Mouse (Mus musculus): Measurements from ENCODE around the gene Zfp69.

Gene Zfp69

DNA sequence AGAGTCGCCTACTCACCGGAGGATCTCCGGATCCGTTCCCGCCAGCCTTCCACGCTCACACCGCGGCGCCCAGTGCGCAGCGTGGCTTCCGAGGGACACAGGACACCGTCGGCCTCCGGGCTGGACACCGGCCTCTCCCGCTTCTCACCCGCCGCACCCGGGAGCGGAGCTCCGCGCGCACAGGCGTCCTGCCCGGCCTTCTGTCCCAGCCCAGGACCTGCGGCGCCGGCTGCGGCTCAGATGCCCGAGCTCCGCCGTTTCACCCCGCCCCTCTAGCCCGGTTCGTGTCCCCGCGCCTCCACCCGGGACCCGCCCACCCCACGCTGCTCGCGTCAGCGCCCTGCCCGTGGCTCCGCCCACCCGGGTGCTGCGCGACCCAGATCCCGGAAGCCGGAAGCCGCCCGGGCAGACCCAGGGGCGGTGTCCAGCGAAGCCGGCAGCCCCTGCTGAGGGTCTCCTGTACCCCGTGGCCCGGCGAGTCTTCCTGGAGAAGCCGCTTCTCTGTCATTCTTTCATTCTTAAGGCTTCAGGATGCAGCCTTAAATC, at the start of gene Zfp69:
Gene Zfp69 (minus strand): TSS at position 272 of the 546 bp plus-strand sequence.
- peak; percentile 94 for DNase-seq

DNA sequence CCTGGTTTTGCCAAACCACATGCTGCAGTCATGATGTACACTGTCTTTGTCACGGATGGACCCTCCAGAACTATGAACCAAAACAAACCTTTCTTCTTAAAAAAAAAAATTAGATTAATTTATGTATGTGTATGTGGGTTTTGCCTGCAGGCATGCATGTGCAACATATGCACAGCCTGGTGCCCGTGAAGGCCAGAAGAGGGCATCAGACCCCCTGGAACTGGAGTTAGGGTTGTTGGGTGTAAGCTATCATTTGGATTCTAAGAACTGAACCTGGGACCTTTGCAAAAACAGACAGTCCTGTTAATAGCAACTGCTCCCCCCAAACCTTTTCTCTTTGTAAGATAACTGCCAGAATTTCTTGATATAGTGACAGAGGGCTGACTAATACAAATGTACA, 49.5 kb upstream of the Zfp69 start:
- DNase-seq = peak; percentile 27

DNA sequence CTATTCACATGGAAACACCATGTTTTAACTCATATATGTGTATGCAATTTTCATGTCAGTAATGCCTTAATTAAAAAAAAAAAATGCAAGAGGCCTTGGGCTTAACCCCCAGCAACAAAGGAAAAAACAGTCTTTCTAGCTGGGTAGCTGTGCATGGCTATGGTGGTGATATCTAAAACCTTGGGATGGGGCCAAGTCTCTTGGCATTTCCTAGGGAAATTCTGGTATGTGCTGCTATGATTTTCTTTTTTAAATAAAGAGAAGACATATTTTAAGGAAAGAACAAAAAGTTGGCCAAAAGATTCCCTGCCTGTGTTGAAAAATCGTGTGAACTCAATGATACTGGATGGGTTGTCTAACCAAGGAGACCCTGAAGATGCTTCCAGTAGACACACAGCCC, 44.4 kb upstream of the Zfp69 start:
- no peak for DNase-seq

GRCm38 (mm10) chr4:120993025-120993424, 41.5 kb upstream of the Zfp69 start:
- DNase-seq = no peak

GRCm38 (mm10) chr4:120992284-120992683, 40.8 kb upstream of the Zfp69 start:
- DNase-seq = no peak

DNA sequence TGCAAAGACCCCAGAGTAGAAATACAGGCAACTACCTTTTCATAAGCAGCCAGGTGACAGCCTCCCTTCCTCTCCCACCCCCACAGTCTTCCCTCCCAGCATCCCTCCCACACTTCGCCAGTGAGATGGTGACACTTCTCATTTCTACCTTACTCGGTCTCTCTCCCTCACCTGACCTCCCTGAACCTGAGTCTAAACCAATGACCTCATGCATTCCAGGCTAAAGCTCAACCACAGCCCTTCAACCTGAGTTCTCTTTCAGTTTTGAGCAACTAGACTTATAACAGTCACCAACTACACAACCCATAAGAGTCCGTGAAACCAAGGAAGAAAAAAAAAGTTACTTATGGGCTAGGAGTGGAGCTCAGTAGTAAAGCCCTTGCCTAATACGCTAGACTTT, 35.8 kb upstream of the Zfp69 start:
- no peak for DNase-seq

- peak; percentile 60 for DNase-seq
Observed at GRCm38 (mm10) chr4:120986446-120986845, 34.9 kb upstream of the Zfp69 start.

DNA sequence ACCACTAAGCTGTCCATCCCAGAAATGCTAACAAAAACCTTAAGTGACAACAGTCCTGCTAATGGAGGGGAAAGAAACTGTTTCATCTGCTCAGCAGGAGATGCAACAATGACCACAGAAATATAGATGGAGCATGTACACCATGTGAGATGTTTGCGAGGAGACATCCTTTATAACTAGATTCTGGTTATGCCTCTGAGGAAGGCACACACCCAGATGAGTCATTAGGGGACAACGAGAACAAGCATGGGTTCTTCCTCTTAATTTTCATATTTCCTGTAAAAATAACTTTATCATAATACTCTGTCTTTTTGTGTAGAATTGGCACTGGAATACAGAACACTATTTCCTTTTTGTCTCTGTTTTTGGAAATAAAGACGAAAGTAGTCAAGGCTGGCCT, 26.7 kb upstream of the Zfp69 start:
- no peak for DNase-seq

- DNase-seq = peak; percentile 69
Observed at GRCm38 (mm10) chr4:120975428-120975734, 23.9 kb upstream of the Zfp69 start.

GRCm38 (mm10) chr4:120974711-120975427, 23.4 kb upstream of the Zfp69 start:
- DNase-seq = peak; percentile 48

GRCm38 (mm10) chr4:120971842-120972241, 20.3 kb upstream of the Zfp69 start:
- DNase-seq = no peak

DNA sequence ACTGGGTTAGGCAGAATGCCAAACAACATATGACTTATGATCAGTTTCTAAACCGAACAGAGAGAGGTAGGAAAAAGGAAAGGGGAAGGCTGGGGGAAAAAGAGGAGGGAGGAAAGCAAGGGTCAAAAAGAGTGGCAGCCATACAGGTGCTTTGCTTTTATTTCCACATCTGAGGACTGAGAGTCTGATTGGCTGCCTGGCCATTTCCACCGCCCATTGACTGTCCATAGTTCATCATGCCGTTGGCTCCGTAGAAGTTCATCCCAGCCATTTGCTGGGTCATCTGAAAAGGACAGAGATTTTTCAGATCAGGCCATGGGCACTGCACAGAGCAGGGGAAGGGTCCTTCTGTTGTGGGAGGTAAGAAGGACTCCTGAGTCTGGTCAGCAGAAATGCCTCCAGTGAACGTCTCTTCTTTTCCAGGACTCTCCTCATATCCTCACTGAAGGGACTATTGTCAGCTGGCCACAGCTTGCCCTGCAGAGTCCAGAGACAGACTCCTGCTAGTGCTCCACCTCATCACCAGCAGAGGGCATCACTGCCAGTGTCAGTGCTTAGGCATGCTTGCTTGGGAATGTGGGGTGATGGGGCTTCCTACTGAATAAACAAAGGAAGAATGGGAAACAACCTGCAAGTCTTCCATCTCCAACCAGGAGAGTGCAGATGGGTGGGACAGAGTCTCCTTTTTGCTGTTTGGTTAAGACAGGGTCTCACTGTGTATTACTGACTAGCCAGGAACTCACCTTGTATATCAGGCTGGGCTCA, 18.1 kb upstream of the Zfp69 start:
- DNase-seq = peak; percentile 56

DNA sequence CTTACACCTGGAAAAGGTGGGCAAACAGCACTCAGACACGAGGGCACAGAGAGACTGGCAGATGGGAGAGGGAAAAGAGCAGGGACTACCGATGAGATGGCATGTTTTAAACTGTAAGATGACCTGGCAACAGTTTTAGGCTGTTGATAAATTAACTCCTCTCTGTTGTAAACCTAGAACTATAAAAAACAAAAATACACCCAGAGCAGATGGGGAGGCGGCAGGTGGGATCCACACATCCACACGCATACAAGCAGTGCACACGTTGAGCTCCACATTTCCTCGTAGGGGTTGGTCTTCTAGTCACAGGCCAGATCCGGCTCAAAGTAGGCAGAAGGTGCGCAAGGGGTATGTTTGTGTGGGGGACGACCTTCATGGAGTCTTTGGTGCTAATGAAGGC, 17.0 kb upstream of the Zfp69 start:
- DNase-seq = no peak

GRCm38 (mm10) chr4:120955586-120955985, 4.1 kb upstream of the Zfp69 start:
- DNase-seq = no peak

- no peak for DNase-seq
Observed at GRCm38 (mm10) chr4:120953667-120954066, 2.2 kb upstream of the Zfp69 start.

DNA sequence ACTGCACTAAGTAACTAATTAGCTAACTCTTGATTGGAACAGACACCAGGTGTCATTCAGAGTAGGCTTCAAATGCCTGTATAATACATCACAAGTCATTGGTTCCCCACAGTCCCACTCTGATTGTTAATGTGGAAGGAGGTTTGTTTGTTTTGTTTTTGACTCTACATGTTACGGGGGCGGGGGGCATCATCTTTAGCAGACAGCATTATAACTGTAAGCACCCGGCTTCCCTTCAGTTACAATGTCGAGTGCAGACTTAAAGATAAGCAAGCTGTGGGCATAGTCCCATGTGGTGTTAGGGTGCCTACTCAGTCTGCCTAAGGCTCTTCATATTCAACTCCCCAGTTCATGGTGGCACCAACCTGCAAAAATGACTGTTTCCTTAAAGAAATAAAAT, 1.5 kb upstream of the Zfp69 start:
- DNase-seq = no peak

DNA sequence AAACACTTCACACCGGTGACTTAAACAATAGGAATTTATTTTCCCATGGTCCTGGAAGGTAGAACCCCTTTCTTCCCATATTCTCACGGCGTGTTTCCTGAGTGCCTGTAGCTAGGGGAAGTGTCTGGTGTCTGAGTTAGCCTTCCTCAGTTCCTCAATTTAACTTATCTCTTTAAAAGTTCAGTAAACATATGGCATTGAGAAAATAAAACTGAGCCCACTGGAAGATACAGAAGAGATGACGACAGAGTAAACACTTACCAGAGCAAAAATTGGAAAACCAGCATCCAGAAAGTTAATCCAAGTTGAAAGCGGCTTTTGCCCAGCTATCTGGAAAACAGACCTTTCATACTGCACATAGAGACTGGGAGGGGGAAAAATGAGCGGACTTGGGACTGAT, 664 bp upstream of the Zfp69 start:
- DNase-seq = peak; percentile 14

DNA sequence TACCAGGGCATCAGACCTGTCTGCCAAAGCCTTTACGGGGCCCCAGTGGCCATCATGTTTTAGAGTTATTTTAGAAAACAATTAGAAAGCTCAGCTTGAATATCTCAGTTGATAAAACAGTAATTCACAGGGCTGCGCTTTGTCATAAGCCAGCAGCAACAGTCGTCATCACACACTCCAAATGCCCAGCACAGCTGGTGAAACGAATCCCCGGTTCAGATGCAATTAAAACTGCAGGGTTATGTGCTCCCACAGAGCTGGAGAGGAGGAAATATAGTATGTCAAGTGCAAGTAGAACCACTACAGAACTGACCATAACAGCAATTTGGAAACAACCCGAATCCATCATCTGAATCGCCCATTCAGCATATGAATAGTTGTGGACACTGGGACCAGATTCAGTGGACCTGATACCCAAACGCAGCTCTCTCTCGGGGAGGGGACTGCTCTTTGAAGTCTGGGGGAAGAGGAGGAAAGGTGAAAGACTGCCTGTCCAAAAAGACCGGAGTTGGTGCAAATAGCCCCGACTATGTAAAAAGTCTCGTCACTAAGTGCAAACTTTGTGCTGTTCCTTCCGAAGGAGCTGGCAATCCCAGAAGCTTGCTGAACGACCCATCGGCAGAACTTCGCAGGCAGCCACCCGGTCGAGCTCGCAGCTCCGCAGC, 604 bp downstream of the Zfp69 start:
- DNase-seq = no peak

DNA sequence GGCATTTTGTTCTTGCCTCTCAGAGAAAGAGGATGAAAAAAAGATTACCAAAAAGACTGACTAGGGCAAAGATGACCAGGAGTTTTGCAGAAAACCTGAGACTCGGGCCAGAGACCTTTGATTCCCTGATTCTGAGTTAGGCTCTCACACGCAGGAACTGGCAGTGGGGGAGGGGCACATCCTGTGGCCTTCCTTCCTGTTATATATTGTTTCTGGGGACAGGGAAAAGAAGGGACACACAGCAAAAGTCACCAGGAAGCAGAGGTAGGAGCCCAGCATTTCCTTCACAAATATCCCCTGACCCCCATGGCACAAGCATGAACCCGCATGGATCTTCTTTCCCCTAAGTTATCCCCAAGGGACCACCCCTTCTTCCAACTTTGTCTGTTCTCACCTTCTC, 2.6 kb downstream of the Zfp69 start:
- peak; percentile 45 for DNase-seq

DNA sequence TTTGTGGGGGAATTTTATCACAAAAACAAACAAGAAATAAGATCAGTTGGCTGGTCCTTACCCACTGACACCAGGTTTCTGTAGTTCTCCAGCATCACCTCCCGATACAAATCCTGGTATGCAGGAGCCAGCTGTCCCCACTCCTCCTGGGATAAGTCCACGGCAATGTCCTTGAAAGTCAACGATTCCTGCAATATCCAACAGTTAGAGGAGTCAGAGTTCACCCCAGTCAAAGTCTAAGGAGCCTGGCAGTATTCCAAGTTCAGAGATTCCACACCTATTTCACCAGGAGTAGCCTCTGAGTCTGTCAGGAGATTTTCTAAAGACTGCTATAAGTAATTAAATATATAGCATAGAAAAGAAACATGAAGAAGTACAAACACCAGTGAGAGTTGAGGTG, 16.5 kb downstream of the Zfp69 start:
- DNase-seq = no peak

GRCm38 (mm10) chr4:120930736-120931135, 20.8 kb downstream of the Zfp69 start:
- no peak for DNase-seq

DNA sequence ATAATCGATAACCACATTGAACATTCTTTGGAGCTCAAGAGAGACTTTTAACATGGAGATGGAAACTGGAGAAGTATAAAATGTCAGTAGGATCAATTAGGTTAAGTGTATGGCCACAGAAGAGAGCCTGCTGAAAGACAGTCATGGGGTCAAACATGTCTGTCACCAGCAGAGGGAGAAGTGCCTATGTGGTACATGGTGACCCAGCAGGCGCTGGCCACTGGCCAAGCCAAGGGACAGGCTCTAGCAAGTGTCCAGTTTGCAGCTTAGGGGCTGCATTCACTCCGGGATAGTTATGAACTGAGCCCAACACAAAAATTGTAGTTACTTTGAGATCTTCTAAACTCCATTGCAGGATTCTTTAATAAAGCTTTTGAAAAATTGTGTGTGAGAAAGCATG, 22.8 kb downstream of the Zfp69 start:
- DNase-seq = no peak

DNA sequence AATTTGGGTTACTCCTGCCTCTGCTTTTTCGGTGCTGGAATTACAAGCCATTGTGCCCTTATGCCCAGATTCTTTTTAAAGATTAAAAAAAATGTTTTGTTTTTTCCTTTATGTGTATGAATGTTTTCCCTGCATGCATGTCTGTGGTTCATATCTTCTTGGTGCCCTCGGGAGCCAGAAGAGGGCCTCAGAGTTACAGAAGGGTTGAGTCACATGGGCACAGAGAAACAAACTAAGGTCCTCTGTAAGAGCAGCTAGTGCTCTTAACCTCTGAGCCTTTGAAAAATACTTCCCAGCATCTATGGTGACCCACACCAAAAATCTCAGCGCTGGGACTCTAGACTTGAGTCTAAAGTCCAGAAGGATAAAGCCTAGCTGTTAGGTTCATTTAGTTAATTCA, 26.1 kb downstream of the Zfp69 start:
- peak; percentile 73 for DNase-seq

Measured in thymus, postnatal 14 days (tissue).